9 mouse cellular contexts compared by ENCODE assay signal in genomic region chr10:128269206-128269910, GRCm38 (mm10). TPM values are rescaled to one million over a fixed set of nuclear protein-coding genes. Genes with fewer than 3 reads are reported as not detected.
DNase-seq lines count a peak whose midpoint lies in the region; ATAC-seq and TF ChIP-seq lines count a peak whose summit lies in the region.
"Had no signal": no experiment of that assay in that cellular context is flagged by ENCODE, and none has a peak within 500 bp of the region (broad histone marks: within the 10 kb centered on the region; RNA-seq: fewer than 3 reads in every experiment).

No protein-coding gene starts in this region.

- ATAC-seq in heart, embryonic 11.5 days (replicated peaks; ENCODE audit: insufficient number of reproducible peaks, low FRiP score, low TSS enrichment), result no peak
- no peak for ATAC-seq in midbrain, embryonic 13.5 days
- no peak for ATAC-seq in midbrain, embryonic 11.5 days (ENCODE audit: low FRiP score)
- ATAC-seq in hindbrain, postnatal 0 days, result no peak
- no peak for ATAC-seq in stomach, embryonic 15.5 days (ENCODE audit: insufficient read depth, low FRiP score, low read depth)

- H3K4me1 ChIP-seq in heart, embryonic 11.5 days (ENCODE audit: control insufficient read depth, insufficient read depth, low read length), result no peaks in the 10 kb centered on the region
- H3K4me1 ChIP-seq in midbrain, embryonic 13.5 days (replicated peaks), result peaks cover 7% of the 10 kb centered on the region; the same call in 1 of the 2 replicates
- H3K4me1 ChIP-seq in midbrain, embryonic 11.5 days (ENCODE audit: control insufficient read depth, insufficient read depth, low read length), result peaks cover 3% of the 10 kb centered on the region; the same call in 1 of the 2 replicates
- no peaks in the 10 kb centered on the region for H3K4me1 ChIP-seq in hindbrain, postnatal 0 days (ENCODE audit: insufficient read depth, low read length)
- no peaks in the 10 kb centered on the region for H3K4me1 ChIP-seq in stomach, embryonic 15.5 days

- no peak for DNase-seq in heart, adult 8-10 months (ENCODE audit: low spot score)
- no peak for DNase-seq in midbrain, embryonic 11.5 days (ENCODE audit: low spot score, missing footprints)
- no peak for DNase-seq in hindbrain, postnatal 0 days (ENCODE audit: low spot score)
- DNase-seq in thymus, postnatal 10 days (ENCODE audit: low spot score in 2 of 2), result no peak
- no peak for DNase-seq in layer of hippocampus, postnatal 36 days

- TF ChIP-seq CTCF in hindbrain, postnatal 0 days (IDR thresholded peaks at IDR 0.05; ENCODE audit: low read depth), result no peak

- H3K9me3 ChIP-seq in heart, embryonic 11.5 days (replicated peaks; ENCODE audit: control insufficient read depth, low read length), result no peaks in the 10 kb centered on the region
- no peaks in the 10 kb centered on the region for H3K9me3 ChIP-seq in midbrain, embryonic 13.5 days
- no peaks in the 10 kb centered on the region for H3K9me3 ChIP-seq in midbrain, embryonic 11.5 days (ENCODE audit: control insufficient read depth, low read length)
- no peaks in the 10 kb centered on the region for H3K9me3 ChIP-seq in hindbrain, postnatal 0 days (ENCODE audit: low read length)
- no peaks in the 10 kb centered on the region for H3K9me3 ChIP-seq in stomach, embryonic 15.5 days

- peak overlapping the region; percentile 67 for H3K4me2 ChIP-seq in heart, embryonic 11.5 days
- peak overlapping the region; percentile 68 for H3K4me2 ChIP-seq in midbrain, embryonic 13.5 days (replicated peaks)
- H3K4me2 ChIP-seq in midbrain, embryonic 11.5 days, result no peak overlapping the region
- peak overlapping the region; percentile 69 for H3K4me2 ChIP-seq in hindbrain, postnatal 0 days (ENCODE audit: low read depth, low read length)
- peak overlapping the region; percentile 71; the same call in 1 of the 2 replicates for H3K4me2 ChIP-seq in stomach, embryonic 15.5 days

- H3K9ac ChIP-seq in heart, embryonic 11.5 days (ENCODE audit: low read depth, low read length), result no peak overlapping the region
- no peak overlapping the region for H3K9ac ChIP-seq in midbrain, embryonic 13.5 days (replicated peaks)
- H3K9ac ChIP-seq in midbrain, embryonic 11.5 days (ENCODE audit: low read length), result no peak overlapping the region; the same call in 1 of the 2 replicates
- H3K9ac ChIP-seq in hindbrain, postnatal 0 days (replicated peaks; ENCODE audit: low read length), result peak overlapping the region; percentile 72; the same call in 1 of the 2 replicates
- H3K9ac ChIP-seq in stomach, embryonic 15.5 days, result no peak overlapping the region

- no peak overlapping the region for H3K4me3 ChIP-seq in heart, embryonic 11.5 days (ENCODE audit: low read depth, low read length)
- no peak overlapping the region for H3K4me3 ChIP-seq in midbrain, embryonic 13.5 days (replicated peaks)
- H3K4me3 ChIP-seq in midbrain, embryonic 11.5 days (ENCODE audit: low read depth, low read length), result no peak overlapping the region
- peak overlapping the region; percentile 83; the same call in 1 of the 2 replicates for H3K4me3 ChIP-seq in hindbrain, postnatal 0 days (ENCODE audit: low read length)
- no peak overlapping the region for H3K4me3 ChIP-seq in stomach, embryonic 15.5 days (replicated peaks)

- no peak overlapping the region for H3K27ac ChIP-seq in heart, embryonic 11.5 days (ENCODE audit: low read depth, low read length)
- no peak overlapping the region for H3K27ac ChIP-seq in midbrain, embryonic 13.5 days
- H3K27ac ChIP-seq in midbrain, embryonic 11.5 days (ENCODE audit: low read depth, low read length), result no peak overlapping the region
- H3K27ac ChIP-seq in hindbrain, postnatal 0 days, result 0 out of 2 replicates have a peak overlapping the region, but pooled peaks have one; percentile 67
- H3K27ac ChIP-seq in stomach, embryonic 15.5 days, result no peak overlapping the region

- WGBS in heart, embryonic 11.5 days (ENCODE audit: insufficient replicate concordance), result 83% methylated on average over 16 of the region's 16 CpGs
- 89% methylated on average over 16 of the region's 16 CpGs for WGBS in midbrain, embryonic 13.5 days
- WGBS in midbrain, embryonic 11.5 days, result 89% methylated on average over 16 of the region's 16 CpGs
- WGBS in hindbrain, postnatal 0 days, result 92% methylated on average over 16 of the region's 16 CpGs
- 89% methylated on average over 16 of the region's 16 CpGs for WGBS in stomach, embryonic 15.5 days

- H3K36me3 ChIP-seq in heart, embryonic 11.5 days (ENCODE audit: control insufficient read depth, insufficient read depth, low read length), result no peaks in the 10 kb centered on the region
- H3K36me3 ChIP-seq in midbrain, embryonic 13.5 days, result no peaks in the 10 kb centered on the region
- H3K36me3 ChIP-seq in midbrain, embryonic 11.5 days (ENCODE audit: control insufficient read depth, insufficient read depth, low read length), result no peaks in the 10 kb centered on the region
- no peaks in the 10 kb centered on the region for H3K36me3 ChIP-seq in hindbrain, postnatal 0 days (ENCODE audit: insufficient read depth, low read length)
- H3K36me3 ChIP-seq in stomach, embryonic 15.5 days, result no peaks in the 10 kb centered on the region

- no peaks in the 10 kb centered on the region for H3K27me3 ChIP-seq in heart, embryonic 11.5 days (ENCODE audit: control insufficient read depth, insufficient read depth, low read length)
- 0 out of 2 replicates have a peak, but pooled peaks cover 7% of the 10 kb centered on the region for H3K27me3 ChIP-seq in midbrain, embryonic 13.5 days
- no peaks in the 10 kb centered on the region for H3K27me3 ChIP-seq in midbrain, embryonic 11.5 days (ENCODE audit: control insufficient read depth, insufficient read depth, low read length)
- no peaks in the 10 kb centered on the region for H3K27me3 ChIP-seq in hindbrain, postnatal 0 days (ENCODE audit: insufficient read depth, low read length)
- no peaks in the 10 kb centered on the region for H3K27me3 ChIP-seq in stomach, embryonic 15.5 days (replicated peaks)

RNA-seq across cellular contexts. Expression of gene Apof, which starts 0.9 kb away (rescaled TPM):
- 0.49 TPM in 1 of 2 replicates, not detected in the other for polyA plus RNA-seq in heart, embryonic 11.5 days (2014; fragmentation: Nextera tagmentation; extraction: Ambion mirVana)
- not detected for total RNA-seq in heart, adult 8-10 months (2022)
- not detected in 2 replicates for polyA plus RNA-seq in midbrain, embryonic 13.5 days (2015; fragmentation: Nextera tagmentation; extraction: Ambion mirVana)
- not detected in 2 replicates for polyA plus RNA-seq in midbrain, embryonic 11.5 days (2014; fragmentation: Nextera tagmentation; extraction: Ambion mirVana)
- 0.50 TPM in 1 of 2 replicates, not detected in the other for total RNA-seq in hindbrain, postnatal 0 days (2014; rRNA removed)
- polyA plus RNA-seq in hindbrain, postnatal 0 days (2015; fragmentation: Nextera tagmentation; extraction: Ambion mirVana), result 0.23 and 0.41 TPM in 2 replicates
- polyA plus RNA-seq in stomach, embryonic 15.5 days (2015; fragmentation: Nextera tagmentation; extraction: Ambion mirVana), result 2.8 and 8.5 TPM in 2 replicates
- total RNA-seq in layer of hippocampus, postnatal 36 days (2021), result not detected
- polyA plus RNA-seq: embryonic facial prominence, embryonic 11.5 days had no signal

RNA-seq across cellular contexts. Expression of gene Stat2, which starts 1.0 kb away (rescaled TPM):
- 8.6 and 11.0 TPM in 2 replicates for polyA plus RNA-seq in heart, embryonic 11.5 days (2014; fragmentation: Nextera tagmentation; extraction: Ambion mirVana)
- 1 to 10 TPM; 7.1 to 9.5 (median 8.6) TPM for total RNA-seq in heart, adult 8-10 months (2022)
- polyA plus RNA-seq in midbrain, embryonic 13.5 days (2015; fragmentation: Nextera tagmentation; extraction: Ambion mirVana), result 19.3 and 20.0 TPM in 2 replicates
- 14.9 and 16.7 TPM in 2 replicates for polyA plus RNA-seq in midbrain, embryonic 11.5 days (2014; fragmentation: Nextera tagmentation; extraction: Ambion mirVana)
- total RNA-seq in hindbrain, postnatal 0 days (2014; rRNA removed), result 7.5 and 8.5 TPM in 2 replicates
- 9.7 and 12.8 TPM in 2 replicates for polyA plus RNA-seq in hindbrain, postnatal 0 days (2015; fragmentation: Nextera tagmentation; extraction: Ambion mirVana)
- 13.0 and 16.3 TPM in 2 replicates for polyA plus RNA-seq in stomach, embryonic 15.5 days (2015; fragmentation: Nextera tagmentation; extraction: Ambion mirVana)
- total RNA-seq in layer of hippocampus, postnatal 36 days (2021), result 10 to 100 TPM; 30.6 to 36.0 TPM

RNA-seq across cellular contexts. Expression of gene Apon, which starts 15.5 kb away (rescaled TPM):
- 0.24 TPM in 1 of 2 replicates, not detected in the other for polyA plus RNA-seq in heart, embryonic 11.5 days (2014; fragmentation: Nextera tagmentation; extraction: Ambion mirVana)
- not detected for total RNA-seq in heart, adult 8-10 months (2022)
- 0.15 and 0.23 TPM in 2 replicates for polyA plus RNA-seq in midbrain, embryonic 13.5 days (2015; fragmentation: Nextera tagmentation; extraction: Ambion mirVana)
- polyA plus RNA-seq in midbrain, embryonic 11.5 days (2014; fragmentation: Nextera tagmentation; extraction: Ambion mirVana), result 0.22 and 0.57 TPM in 2 replicates
- not detected in 2 replicates for total RNA-seq in hindbrain, postnatal 0 days (2014; rRNA removed)
- polyA plus RNA-seq in hindbrain, postnatal 0 days (2015; fragmentation: Nextera tagmentation; extraction: Ambion mirVana), result not detected in 2 replicates
- 0.24 and 0.55 TPM in 2 replicates for polyA plus RNA-seq in stomach, embryonic 15.5 days (2015; fragmentation: Nextera tagmentation; extraction: Ambion mirVana)
- total RNA-seq in layer of hippocampus, postnatal 36 days (2021), result not detected

RNA-seq across cellular contexts. Expression of gene Il23a, which starts 29.2 kb away (rescaled TPM):
- 0.86 and 0.89 TPM in 2 replicates for polyA plus RNA-seq in heart, embryonic 11.5 days (2014; fragmentation: Nextera tagmentation; extraction: Ambion mirVana)
- total RNA-seq in heart, adult 8-10 months (2022), result under 1 TPM in 1 of 4 experiments, not detected in 3; 0.38 TPM
- polyA plus RNA-seq in midbrain, embryonic 13.5 days (2015; fragmentation: Nextera tagmentation; extraction: Ambion mirVana), result 0.16 TPM in 1 of 2 replicates, not detected in the other
- not detected in 2 replicates for polyA plus RNA-seq in midbrain, embryonic 11.5 days (2014; fragmentation: Nextera tagmentation; extraction: Ambion mirVana)
- total RNA-seq in hindbrain, postnatal 0 days (2014; rRNA removed), result 0.50 TPM in 1 of 2 replicates, not detected in the other
- 0.35 and 0.73 TPM in 2 replicates for polyA plus RNA-seq in hindbrain, postnatal 0 days (2015; fragmentation: Nextera tagmentation; extraction: Ambion mirVana)
- 0.40 and 0.46 TPM in 2 replicates for polyA plus RNA-seq in stomach, embryonic 15.5 days (2015; fragmentation: Nextera tagmentation; extraction: Ambion mirVana)
- total RNA-seq in layer of hippocampus, postnatal 36 days (2021), result under 1 TPM in 1 of 2 experiments, not detected in 1; 0.38 TPM
- polyA plus RNA-seq: embryonic facial prominence, embryonic 11.5 days had no signal

RNA-seq across cellular contexts. Expression of gene Pan2, which starts 33.8 kb away (rescaled TPM):
- 25.9 and 27.7 TPM in 2 replicates for polyA plus RNA-seq in heart, embryonic 11.5 days (2014; fragmentation: Nextera tagmentation; extraction: Ambion mirVana)
- total RNA-seq in heart, adult 8-10 months (2022), result 1 to 10 TPM; 6.1 to 7.1 (median 6.5) TPM
- polyA plus RNA-seq in midbrain, embryonic 13.5 days (2015; fragmentation: Nextera tagmentation; extraction: Ambion mirVana), result 28.6 and 30.4 TPM in 2 replicates
- polyA plus RNA-seq in midbrain, embryonic 11.5 days (2014; fragmentation: Nextera tagmentation; extraction: Ambion mirVana), result 37.2 and 37.5 TPM in 2 replicates
- total RNA-seq in hindbrain, postnatal 0 days (2014; rRNA removed), result 21.2 and 25.2 TPM in 2 replicates
- polyA plus RNA-seq in hindbrain, postnatal 0 days (2015; fragmentation: Nextera tagmentation; extraction: Ambion mirVana), result 14.3 and 16.4 TPM in 2 replicates
- 27.1 and 31.2 TPM in 2 replicates for polyA plus RNA-seq in stomach, embryonic 15.5 days (2015; fragmentation: Nextera tagmentation; extraction: Ambion mirVana)
- 10 to 100 TPM; 14.0 to 16.7 TPM for total RNA-seq in layer of hippocampus, postnatal 36 days (2021)
